ENCODE assay signal across 8 mouse cellular contexts in the genomic region with DNA sequence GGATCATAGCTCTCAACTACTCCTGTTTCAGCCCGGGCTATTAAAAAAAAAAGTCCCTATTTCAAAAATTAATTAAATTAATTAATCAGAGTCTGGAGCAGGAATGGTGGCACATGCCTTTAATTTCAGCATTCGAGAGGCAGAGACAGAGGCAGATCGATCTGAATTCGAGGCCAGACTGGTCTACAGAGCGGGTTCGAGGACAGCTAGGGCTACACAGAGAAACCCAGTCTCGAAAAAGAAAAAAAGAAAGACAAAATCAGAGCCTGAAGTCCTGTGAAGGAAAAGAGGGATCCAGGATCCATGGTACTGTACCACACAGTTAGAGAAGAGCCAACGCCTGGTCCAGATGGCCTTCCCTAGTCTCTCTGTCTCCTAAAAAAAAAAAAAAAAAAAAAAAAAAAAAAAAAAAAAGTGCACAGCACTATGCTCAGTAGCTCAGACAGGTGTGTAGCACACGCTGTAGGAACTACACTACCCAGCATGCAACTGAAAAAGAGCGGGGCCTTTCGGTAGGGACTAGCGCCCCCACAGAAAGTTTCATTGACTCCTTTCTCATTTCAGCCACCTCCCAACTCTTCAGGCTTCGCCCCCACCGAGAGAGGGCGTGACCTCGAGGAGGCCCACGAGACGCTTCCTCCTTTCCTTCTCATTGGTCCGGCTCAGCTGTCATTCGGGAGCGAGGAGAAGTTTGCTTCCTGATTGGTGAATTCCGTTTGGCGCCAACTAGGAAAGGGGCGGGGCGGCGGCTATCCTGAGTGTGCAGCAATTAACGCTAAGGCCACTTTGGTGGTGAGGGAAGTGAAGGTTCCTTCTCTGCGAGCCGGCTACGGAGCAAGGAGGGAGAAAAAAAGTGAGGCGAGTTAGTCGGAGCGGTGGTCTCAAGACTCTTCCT. TPM values are rescaled to one million over a fixed set of nuclear protein-coding genes. Genes with fewer than 3 reads are reported as not detected.
DNase-seq lines count a peak whose midpoint lies in the region; ATAC-seq and TF ChIP-seq lines count a peak whose summit lies in the region.

A gene (plus strand): TSS at position 783 of the 895 bp plus-strand sequence.

- WGBS in hindbrain, postnatal 0 days, result 6% methylated on average over 29 of the region's 33 CpGs

- peak within 1 kb of the TSS; percentile 95 for H3K4me2 ChIP-seq in hindbrain, postnatal 0 days (ENCODE audit: low read depth, low read length)

- H3K27ac ChIP-seq in gastrocnemius, adult 2 months, result peak within 1 kb of the TSS; percentile 87
- peak within 1 kb of the TSS; percentile 82 for H3K27ac ChIP-seq in hindbrain, postnatal 0 days
- H3K27ac ChIP-seq in left cerebral cortex, adult 2 months, result peak within 1 kb of the TSS; percentile 70; the same call in 1 of the 2 replicates

- peaks cover 14% of the 10 kb centered on the region; the same call in 1 of the 2 replicates for H3K36me3 ChIP-seq in hindbrain, postnatal 0 days (ENCODE audit: insufficient read depth, low read length)

- peaks cover 5% of the 10 kb centered on the region for H3K4me1 ChIP-seq in hindbrain, postnatal 0 days (ENCODE audit: insufficient read depth, low read length)

- peak; percentile 100 for DNase-seq in ZHBTc4 (ENCODE audit: low read depth, low spot score)
- peak; percentile 98 for DNase-seq in gastrocnemius, adult 2 months
- DNase-seq in hindbrain, postnatal 0 days (ENCODE audit: low spot score), result peak; percentile 99
- peak; percentile 93 to 94 for DNase-seq in left cerebral cortex, adult 2 months (ENCODE audit: extremely low spot score in 1 of 2, low spot score in 2 of 2)
- DNase-seq in right cerebral cortex, adult 2 months (ENCODE audit: low spot score in 2 of 2), result peak; percentile 97 to 98
- peak; percentile 99 for DNase-seq in urinary bladder, postnatal 14 days (ENCODE audit: low spot score)

- peak within 1 kb of the TSS; percentile 74 for H3K9ac ChIP-seq in hindbrain, postnatal 0 days (replicated peaks; ENCODE audit: low read length)

- no peaks in the 10 kb centered on the region for H3K9me3 ChIP-seq in hindbrain, postnatal 0 days (ENCODE audit: low read length)

- peak within 1 kb of the TSS; percentile 86 for H3K4me3 ChIP-seq in gastrocnemius, adult 2 months
- H3K4me3 ChIP-seq in hindbrain, postnatal 0 days (ENCODE audit: low read length), result peak within 1 kb of the TSS; percentile 87
- H3K4me3 ChIP-seq in left cerebral cortex, adult 2 months, result peak within 1 kb of the TSS; percentile 72

- intact Hi-C loops in gastrocnemius, adult 2 months (cut with DNase I), result no loop called here
- intact Hi-C loops in left cerebral cortex, adult 2 months (cut with DNase I), result no loop called here

- TF ChIP-seq CTCF in gastrocnemius, adult 2 months (IDR thresholded peaks at IDR 0.05), result peak; percentile 63
- peak; percentile 68 for TF ChIP-seq CTCF in hindbrain, postnatal 0 days (IDR thresholded peaks at IDR 0.05; ENCODE audit: low read depth)
- TF ChIP-seq CTCF in left cerebral cortex, adult 2 months (IDR thresholded peaks at IDR 0.05), result peak; percentile 48

- peak; percentile 97 for ATAC-seq in common myeloid progenitor, adult 5-6 weeks (replicated peaks; ENCODE audit: low read depth, poor library complexity, severe bottlenecking)
- peak; percentile 94 for ATAC-seq in hindbrain, postnatal 0 days
- ATAC-seq in megakaryocyte, adult 5-6 weeks (ENCODE audit: poor library complexity, severe bottlenecking), result peak; percentile 97

- no peaks in the 10 kb centered on the region for H3K27me3 ChIP-seq in hindbrain, postnatal 0 days (ENCODE audit: insufficient read depth, low read length)

RNA-seq across cellular contexts. Expression of the gene that starts here (rescaled TPM):
- 39.7 and 58.2 TPM in 2 replicates for total RNA-seq in common myeloid progenitor, adult 5-6 weeks (2017)
- total RNA-seq in gastrocnemius, adult 2 months (2021), result 1 to 10 TPM; 4.3 to 5.0 TPM
- total RNA-seq in hindbrain, postnatal 0 days (2014; rRNA removed), result 11.0 and 12.4 TPM in 2 replicates
- polyA plus RNA-seq in hindbrain, postnatal 0 days (2015; fragmentation: Nextera tagmentation; extraction: Ambion mirVana), result 8.1 and 10.4 TPM in 2 replicates
- total RNA-seq in left cerebral cortex, adult 2 months (2021), result 1 to 10 TPM; 5.5 to 6.9 TPM
- 12.7 and 13.5 TPM in 2 replicates for total RNA-seq in megakaryocyte, adult 5-6 weeks (2015)
- 17.3 and 21.2 TPM in 2 replicates for total RNA-seq in megakaryocyte, adult 5-6 weeks (2017)

Comparison
In these comparisons a context has a peak if more than half of its experiments do, and no peak if none do; other contexts are left out.
1. Peak in every context shown above with its lines: DNase-seq, ATAC-seq, H3K4me3 ChIP-seq and H3K27ac ChIP-seq.